Mouse (Mus musculus) embryonic fibroblast, embryonic 13.5 days (primary cell): ENCODE results near the gene Adamts2. TPM values are rescaled to one million over a fixed set of nuclear protein-coding genes. Genes with fewer than 3 reads are reported as not detected.

Experiments
- H3K27ac ChIP-seq: 2 replicates; pipeline ENCODE4 v1.5.1; 2012; ENCODE audit warnings: low read length, control low read depth, inconsistent platforms; ENCODE audit not compliant: insufficient read depth
- H3K4me1 ChIP-seq: 2 replicates; pipeline ENCODE4 v1.6.1; 2011; ENCODE audit warnings: low read length; ENCODE audit not compliant: control insufficient read depth, insufficient read depth
- H3K4me3 ChIP-seq: 2 replicates; pipeline ENCODE4 v1.5.1; 2011; ENCODE audit warnings: mild to moderate bottlenecking, control low read depth, low read length; ENCODE audit not compliant: insufficient read depth
- CTCF ChIP-seq: IDR thresholded peaks from 2 replicates; pipeline ENCODE4 v1.5.1; 2011; ENCODE audit warnings: mild to moderate bottlenecking, control low read depth, low read length, moderate library complexity, borderline replicate concordance; ENCODE audit not compliant: insufficient read depth
- POLR2A ChIP-seq: IDR thresholded peaks from 2 replicates; pipeline ENCODE4 v1.6.1; 2011; ENCODE audit warnings: low read depth, mild to moderate bottlenecking, control low read depth, low read length, moderate library complexity
- polyA plus RNA-seq: library from polyadenylated mRNA; stranded (reverse); fragments of >200 nt; gene quantifications from 2 replicates; pipeline ENCODE4 v1.2.4, GENCODE M21; 2011; ENCODE audit warnings: low read depth; ENCODE audit not compliant: missing spikeins, insufficient read length

Gene Adamts2
- polyA plus RNA-seq, 1 experiment: 25.6 TPM

DNA sequence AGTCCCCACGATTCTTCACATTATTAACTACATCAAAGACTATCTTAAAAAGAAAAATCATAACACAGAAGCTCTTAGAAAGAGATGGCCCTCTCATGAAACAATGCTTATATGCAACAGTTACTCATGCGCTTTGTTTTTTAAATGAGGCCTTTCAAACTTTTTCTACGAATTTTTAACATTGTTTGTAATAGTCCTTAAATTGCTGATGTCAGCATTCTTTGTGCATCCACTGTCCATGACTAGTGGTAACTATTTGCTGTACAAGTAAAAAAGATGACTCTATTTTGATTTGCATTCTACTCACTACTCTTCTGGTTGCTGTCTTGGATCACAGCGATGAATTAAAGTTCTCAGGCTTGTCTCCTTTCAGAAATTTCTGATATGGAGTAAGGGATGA is 212.3 kb downstream of the Adamts2 start:
- Histone ChIP-seq H3K4me3 (no peak overlapping the region), H3K4me1 (no peaks in the 10 kb centered on the region), H3K27ac (no peak overlapping the region)
- TF ChIP-seq CTCF (no peak), POLR2A (no peak)

DNA sequence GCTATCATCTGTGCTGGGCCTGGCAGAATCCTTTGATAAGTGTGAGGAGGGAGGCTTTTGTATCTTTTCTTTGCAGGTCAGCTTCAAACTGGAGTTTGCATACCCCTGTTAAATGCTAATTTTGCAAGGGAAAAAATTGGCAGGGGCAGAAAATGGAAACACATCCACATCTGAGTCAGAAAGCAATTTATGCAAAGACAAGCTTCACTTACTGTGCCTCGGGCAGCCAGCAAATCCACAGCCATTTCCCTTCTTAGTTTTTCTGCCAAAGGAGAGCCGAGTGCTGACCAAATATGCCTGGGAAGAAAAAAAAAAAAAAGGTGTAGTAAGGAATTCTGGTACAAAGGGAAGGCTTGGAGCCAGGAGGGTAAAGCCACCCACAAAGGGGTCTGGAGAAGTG is 224.3 kb downstream of the Adamts2 start:
- H3K27ac ChIP-seq: peak overlapping the region; percentile 57
- H3K4me3 ChIP-seq: peak overlapping the region; percentile 78
- TF ChIP-seq CTCF (no peak), POLR2A (no peak)
- H3K4me1 ChIP-seq: peaks cover 4% of the 10 kb centered on the region; the same call in 1 of the 2 replicates

- Histone ChIP-seq H3K27ac (peak within 1 kb of the TSS; percentile 57), H3K4me3 (peak within 1 kb of the TSS; percentile 78), H3K4me1 (peaks cover 4% of the 10 kb centered on the region; the same call in 1 of the 2 replicates)
- TF ChIP-seq CTCF (no peak), POLR2A (peak; percentile 92)
These were observed 225.4 kb downstream of the Adamts2 start, which contains the start of gene Zfp354c for GRCm38 (mm10) chr11:50827010-50827953. Gene Zfp354c (minus strand): TSS chr11:50827724.

- Histone ChIP-seq H3K4me3 (no peak overlapping the region), H3K27ac (no peak overlapping the region), H3K4me1 (no peaks in the 10 kb centered on the region)
- TF ChIP-seq POLR2A (no peak), CTCF (no peak)
These were observed 233.8 kb downstream of the Adamts2 start for GRCm38 (mm10) chr11:50835727-50836126.

DNA sequence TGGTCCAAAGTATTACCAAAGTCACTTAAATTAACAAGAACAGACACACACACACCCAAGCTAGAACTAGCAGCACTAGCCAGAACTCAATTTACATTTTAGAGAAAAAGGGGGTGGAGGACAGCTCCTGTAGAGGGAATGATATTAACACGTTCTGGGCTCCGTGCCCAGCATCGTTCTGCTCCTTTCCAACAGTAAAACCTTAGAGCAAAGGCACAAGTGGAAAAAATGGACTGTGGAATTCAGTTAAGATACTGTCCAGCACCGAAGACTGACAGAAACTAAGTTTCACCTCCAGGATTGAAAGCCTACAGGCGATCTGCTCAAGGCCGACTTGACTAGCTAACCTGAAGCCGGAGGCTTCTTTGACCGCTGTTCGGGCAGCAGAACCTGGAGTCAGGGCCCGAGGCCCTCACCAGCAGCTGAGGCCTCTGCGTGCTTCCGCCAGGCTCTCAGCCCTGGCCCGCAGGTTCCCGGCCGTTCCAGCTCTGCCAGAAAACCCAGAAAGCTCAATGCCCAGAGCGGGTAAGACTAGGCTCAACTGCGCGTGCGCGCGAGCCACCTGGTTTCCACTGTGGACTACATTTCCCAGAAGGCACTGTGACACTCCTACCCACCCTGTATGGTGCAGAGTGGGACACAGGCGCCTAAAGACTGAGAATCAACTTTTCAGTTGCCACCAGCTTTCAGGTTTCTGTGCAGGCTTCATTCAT is 239.3 kb downstream of the Adamts2 start, which contains the start of gene Zfp879:
Gene Zfp879 (minus strand): TSS at position 530 of the 713 bp plus-strand sequence.
- H3K4me3 ChIP-seq: peak within 1 kb of the TSS; percentile 15
- H3K4me1 ChIP-seq: no peaks in the 10 kb centered on the region
- H3K27ac ChIP-seq: no peak within 1 kb of the TSS
- peak; percentile 62 for TF ChIP-seq POLR2A
- no peak for TF ChIP-seq CTCF

GRCm38 (mm10) chr11:50845951-50846350 is 244.1 kb downstream of the Adamts2 start:
- no peak overlapping the region for H3K4me3 ChIP-seq
- no peak for TF ChIP-seq POLR2A
- H3K27ac ChIP-seq: no peak overlapping the region
- H3K4me1 ChIP-seq: no peaks in the 10 kb centered on the region

DNA sequence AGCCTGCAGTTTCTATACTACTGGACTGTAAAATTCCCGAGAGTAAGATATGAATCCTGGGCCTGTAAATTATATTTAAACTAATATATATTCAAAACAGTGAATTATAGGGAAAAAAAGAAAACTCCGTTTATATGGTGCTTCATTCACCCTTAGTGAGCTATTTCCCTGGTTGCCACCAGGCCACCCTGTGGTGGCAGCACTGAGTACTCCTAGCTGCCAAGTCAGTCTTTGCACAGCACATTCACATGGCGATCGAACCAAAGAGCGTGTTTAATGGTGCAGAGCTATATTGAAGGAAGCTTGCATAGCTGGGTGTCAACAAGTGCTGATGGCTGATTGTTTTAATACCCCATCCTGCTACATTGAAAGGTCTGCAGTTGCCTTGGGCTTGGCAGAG is 245.2 kb downstream of the Adamts2 start:
- no peak overlapping the region for H3K4me3 ChIP-seq
- H3K27ac ChIP-seq: no peak overlapping the region
- 0 out of 2 replicates have a peak, but pooled peaks have one; percentile 24 for TF ChIP-seq CTCF
- TF ChIP-seq POLR2A: no peak
- H3K4me1 ChIP-seq: no peaks in the 10 kb centered on the region

DNA sequence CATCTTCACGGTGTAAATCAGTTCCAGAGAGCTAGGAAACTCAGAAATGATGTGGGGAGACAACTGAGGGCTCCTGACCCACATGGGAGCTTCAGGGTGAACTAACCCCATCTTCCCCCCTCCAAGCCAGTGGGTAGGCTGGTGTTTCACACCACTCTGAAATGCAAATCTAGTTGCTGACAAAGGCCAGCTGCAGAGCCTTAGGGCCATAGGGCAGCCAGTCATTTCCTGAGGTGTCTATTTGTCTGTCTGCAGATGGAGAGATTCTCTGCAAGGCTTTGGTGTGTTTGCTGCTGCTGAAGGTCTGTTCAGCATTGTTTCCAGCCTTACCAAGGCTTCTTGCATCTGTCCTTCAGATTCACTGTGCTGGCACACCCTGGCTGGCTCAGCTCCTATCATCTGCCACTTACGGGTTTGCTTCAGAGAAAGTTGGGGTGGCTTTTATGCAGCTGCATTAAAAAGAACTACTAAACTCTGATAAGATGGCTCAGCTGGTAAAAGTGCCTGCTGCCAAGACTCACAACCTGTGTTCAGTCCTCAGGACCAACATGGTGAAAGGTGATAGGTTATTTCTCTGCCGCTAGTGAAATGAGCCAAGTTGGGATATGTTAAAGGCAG is 246.7 kb downstream of the Adamts2 start:
- H3K4me3 ChIP-seq: no peak overlapping the region
- TF ChIP-seq CTCF (no peak), POLR2A (no peak)
- no peak overlapping the region for H3K27ac ChIP-seq
- H3K4me1 ChIP-seq: no peaks in the 10 kb centered on the region

- TF ChIP-seq CTCF: no peak
- no peaks in the 10 kb centered on the region for H3K4me1 ChIP-seq
- no peak overlapping the region for H3K27ac ChIP-seq
- H3K4me3 ChIP-seq: no peak overlapping the region
These were observed 247.4 kb downstream of the Adamts2 start for GRCm38 (mm10) chr11:50849310-50849709.
